Mouse (Mus musculus): ENCODE data around the gene Dusp22. TPM values are rescaled to one million over a fixed set of nuclear protein-coding genes. Genes with fewer than 3 reads are reported as not detected.

Gene Dusp22
- polyA plus RNA-seq, 1 experiment from 2014 or later = 16.1 TPM

- H3K4me1 ChIP-seq = no peaks in the 10 kb centered on the region
- no peak overlapping the region for H3K4me2 ChIP-seq (replicated peaks)
- no peak overlapping the region for H3K27ac ChIP-seq (replicated peaks)
- H3K27me3 ChIP-seq = no peaks in the 10 kb centered on the region
- H3K4me3 ChIP-seq = no peak overlapping the region
- no peak for ATAC-seq (ENCODE audit: low FRiP score, low read depth)
- H3K9ac ChIP-seq (replicated peaks) = no peak overlapping the region
- H3K36me3 ChIP-seq = no peaks in the 10 kb centered on the region
- WGBS = 87% methylated on average over 3 of the region's 3 CpGs
- no peaks in the 10 kb centered on the region for H3K9me3 ChIP-seq
Observed at GRCm38 (mm10) chr13:30682328-30682727, 22.5 kb downstream of the Dusp22 start.

DNA sequence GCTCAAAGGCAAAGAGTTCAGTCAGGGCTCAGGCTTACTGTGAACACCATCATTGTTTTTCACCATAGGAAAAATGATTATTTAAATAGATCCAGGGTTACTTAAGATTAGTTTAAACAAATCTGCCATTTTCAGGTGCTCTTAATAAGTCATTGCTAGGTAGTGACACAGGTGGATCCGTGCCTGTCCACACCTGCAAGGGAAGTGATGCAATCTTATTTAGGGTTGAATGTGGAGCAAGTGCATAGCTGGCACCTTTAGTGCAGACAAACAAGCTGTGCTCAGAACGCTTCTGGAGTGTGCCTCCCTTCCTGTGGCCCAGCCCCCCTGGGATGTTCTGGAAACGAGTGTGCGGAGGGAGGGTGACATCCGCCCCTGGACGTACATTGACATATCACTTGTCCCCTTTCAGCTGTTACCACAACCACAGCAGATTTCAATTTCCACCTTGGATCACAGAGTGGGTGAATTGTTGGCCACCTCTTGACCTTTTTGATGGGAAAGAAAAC lies 24.9 kb downstream of the Dusp22 start:
- Histone ChIP-seq H3K4me2 (replicated peaks) (no peak overlapping the region), H3K27me3 (no peaks in the 10 kb centered on the region), H3K4me3 (no peak overlapping the region), H3K9ac (replicated peaks) (no peak overlapping the region), H3K9me3 (no peaks in the 10 kb centered on the region), H3K36me3 (no peaks in the 10 kb centered on the region), H3K4me1 (no peaks in the 10 kb centered on the region), H3K27ac (replicated peaks) (no peak overlapping the region)
- WGBS = 72% methylated on average over 6 of the region's 6 CpGs
- ATAC-seq (ENCODE audit: low FRiP score, low read depth) = no peak

DNA sequence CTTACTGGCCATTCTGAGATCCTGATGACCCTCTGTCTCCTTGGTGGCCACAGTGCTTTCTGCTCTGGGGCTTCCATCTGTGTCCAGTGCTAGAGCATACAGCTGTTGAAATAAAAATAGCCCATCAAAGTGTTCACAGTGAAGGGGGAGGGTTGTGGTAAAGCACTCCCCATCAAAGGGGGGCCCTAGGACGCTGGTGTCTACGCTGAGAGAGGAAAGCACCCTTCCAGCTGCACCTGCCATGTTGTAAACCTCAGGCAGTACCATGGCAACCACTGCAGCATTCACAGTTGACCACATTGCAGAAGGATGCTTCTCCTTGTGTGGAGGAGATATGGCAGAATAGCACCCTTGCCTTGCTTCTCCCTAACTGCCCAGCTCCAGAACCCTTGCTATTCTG lies 26.2 kb downstream of the Dusp22 start:
- H3K4me1 ChIP-seq = no peaks in the 10 kb centered on the region
- no peak for ATAC-seq (ENCODE audit: low FRiP score, low read depth)
- H3K4me2 ChIP-seq (replicated peaks) = no peak overlapping the region
- no peak overlapping the region for H3K27ac ChIP-seq (replicated peaks)
- 88% methylated on average over 2 of the region's 2 CpGs for WGBS
- H3K4me3 ChIP-seq = no peak overlapping the region
- no peaks in the 10 kb centered on the region for H3K27me3 ChIP-seq
- no peak overlapping the region for H3K9ac ChIP-seq (replicated peaks)
- H3K9me3 ChIP-seq = no peaks in the 10 kb centered on the region
- H3K36me3 ChIP-seq = no peaks in the 10 kb centered on the region

DNA sequence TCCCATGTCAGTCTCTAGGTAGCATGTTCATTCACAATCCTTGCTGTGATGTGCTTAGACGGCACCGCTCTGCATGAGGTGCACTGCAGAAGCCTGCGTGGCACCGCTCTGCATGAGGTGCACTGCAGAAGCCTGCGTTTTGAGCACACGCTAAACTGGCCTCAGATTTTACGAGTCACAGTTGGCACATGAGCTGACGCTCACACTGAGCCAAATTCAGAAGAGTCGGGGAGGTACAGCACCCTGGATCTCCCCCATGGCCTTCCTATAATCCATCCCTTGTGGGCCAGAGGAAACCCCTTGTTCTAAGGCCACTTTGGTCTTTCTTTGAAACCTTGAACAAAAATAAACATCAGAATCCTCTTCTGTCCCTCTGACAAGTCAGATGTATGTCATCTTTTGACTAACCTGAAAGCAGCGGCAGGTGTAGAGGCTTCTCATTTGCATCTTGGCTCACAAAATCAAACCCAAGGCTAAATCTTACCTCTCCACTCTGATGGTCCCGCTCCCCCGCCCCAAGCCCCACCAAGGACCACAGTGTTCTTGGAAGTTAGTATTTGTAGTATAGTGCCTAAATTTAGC lies 28.3 kb downstream of the Dusp22 start:
- ATAC-seq (ENCODE audit: low FRiP score, low read depth) = no peak
- 90% methylated on average over 12 of the region's 12 CpGs for WGBS
- H3K27me3 ChIP-seq = no peaks in the 10 kb centered on the region
- no peaks in the 10 kb centered on the region for H3K36me3 ChIP-seq
- H3K4me3 ChIP-seq = no peak overlapping the region
- H3K9ac ChIP-seq (replicated peaks) = no peak overlapping the region
- H3K9me3 ChIP-seq = no peaks in the 10 kb centered on the region
- H3K27ac ChIP-seq (replicated peaks) = no peak overlapping the region
- no peak overlapping the region for H3K4me2 ChIP-seq (replicated peaks)
- H3K4me1 ChIP-seq = no peaks in the 10 kb centered on the region

DNA sequence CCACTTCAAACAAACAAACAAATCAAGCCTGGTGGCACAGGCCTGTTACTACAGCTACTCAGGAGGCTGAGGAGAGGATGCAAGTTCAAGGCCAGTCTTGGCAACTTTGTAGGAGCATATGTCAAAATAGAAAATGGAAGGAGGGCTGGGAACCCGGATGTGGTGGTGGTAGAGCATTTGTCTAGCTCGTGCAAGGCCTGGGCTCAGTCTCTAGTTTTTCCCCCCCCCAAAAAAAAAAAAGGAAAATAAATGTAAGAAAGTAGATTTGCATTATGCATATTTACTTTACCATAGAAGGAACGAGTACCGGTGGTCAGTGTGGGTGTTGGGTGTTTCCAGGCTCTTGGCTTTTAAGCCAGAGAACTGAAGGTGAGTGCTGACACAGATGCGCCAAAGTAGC lies 29.7 kb downstream of the Dusp22 start:
- no peak overlapping the region for H3K9ac ChIP-seq (replicated peaks)
- no peaks in the 10 kb centered on the region for H3K9me3 ChIP-seq
- no peak overlapping the region for H3K27ac ChIP-seq (replicated peaks)
- H3K4me3 ChIP-seq = no peak overlapping the region
- no peaks in the 10 kb centered on the region for H3K4me1 ChIP-seq
- ATAC-seq (ENCODE audit: low FRiP score, low read depth) = no peak
- H3K4me2 ChIP-seq (replicated peaks) = no peak overlapping the region
- H3K27me3 ChIP-seq = no peaks in the 10 kb centered on the region
- H3K36me3 ChIP-seq = no peaks in the 10 kb centered on the region
- 92% methylated on average over 5 of the region's 5 CpGs for WGBS

- Histone ChIP-seq H3K4me2 (replicated peaks) (no peak overlapping the region), H3K9ac (replicated peaks) (no peak overlapping the region), H3K27me3 (no peaks in the 10 kb centered on the region), H3K4me3 (no peak overlapping the region), H3K36me3 (no peaks in the 10 kb centered on the region), H3K27ac (replicated peaks) (no peak overlapping the region), H3K4me1 (no peaks in the 10 kb centered on the region), H3K9me3 (no peaks in the 10 kb centered on the region)
- 91% methylated on average over 9 of the region's 9 CpGs for WGBS
- no peak for ATAC-seq (ENCODE audit: low FRiP score, low read depth)
Observed at GRCm38 (mm10) chr13:30691441-30692292, 31.9 kb downstream of the Dusp22 start.

DNA sequence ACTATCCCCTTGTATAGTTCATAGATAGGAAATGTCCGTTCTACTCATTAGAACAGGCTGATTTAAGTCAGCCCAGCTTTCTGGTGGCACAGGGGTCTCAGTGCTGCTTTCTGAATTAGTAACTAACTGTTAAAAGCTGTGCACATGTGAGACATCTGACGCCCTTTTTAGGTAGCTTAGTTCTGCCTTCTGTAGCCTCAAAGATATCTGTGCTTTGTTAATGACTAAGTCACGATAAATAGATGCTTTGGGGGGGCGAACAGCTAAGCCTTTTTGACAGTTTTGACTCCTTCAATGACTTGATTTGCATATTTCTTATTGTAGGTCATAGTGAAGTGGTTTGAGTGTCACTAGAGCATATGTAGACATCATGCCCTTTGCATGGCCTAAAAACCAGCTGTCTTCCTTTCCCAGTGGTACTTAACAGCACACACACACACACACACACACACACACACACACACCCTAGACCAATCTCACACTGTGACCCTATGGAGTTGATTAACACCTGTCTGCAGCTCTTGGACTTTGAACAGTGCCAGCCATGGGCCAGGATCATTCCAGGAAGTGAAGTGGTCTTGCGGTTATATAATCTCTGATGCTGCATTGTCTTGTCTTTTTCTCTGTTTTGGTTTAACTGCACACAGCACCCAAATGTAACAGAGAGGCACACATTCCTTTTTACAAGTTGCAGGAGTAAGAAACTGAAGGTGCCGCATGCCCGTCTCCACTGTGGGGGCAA lies 33.0 kb downstream of the Dusp22 start:
- Histone ChIP-seq H3K27ac (replicated peaks) (no peak overlapping the region), H3K4me1 (no peaks in the 10 kb centered on the region), H3K9me3 (no peaks in the 10 kb centered on the region), H3K27me3 (no peaks in the 10 kb centered on the region), H3K36me3 (no peaks in the 10 kb centered on the region), H3K9ac (replicated peaks) (no peak overlapping the region), H3K4me3 (no peak overlapping the region), H3K4me2 (replicated peaks) (no peak overlapping the region)
- no peak for ATAC-seq (ENCODE audit: low FRiP score, low read depth)
- WGBS = 82% methylated on average over 7 of the region's 7 CpGs

GRCm38 (mm10) chr13:30695232-30695631 lies 35.4 kb downstream of the Dusp22 start:
- H3K4me3 ChIP-seq = no peak overlapping the region
- 68% methylated on average over 1 of the region's 1 CpGs for WGBS
- ATAC-seq (ENCODE audit: low FRiP score, low read depth) = no peak
- no peak overlapping the region for H3K4me2 ChIP-seq (replicated peaks)
- H3K27me3 ChIP-seq = no peaks in the 10 kb centered on the region
- H3K36me3 ChIP-seq = no peaks in the 10 kb centered on the region
- H3K4me1 ChIP-seq = no peaks in the 10 kb centered on the region
- H3K9ac ChIP-seq (replicated peaks) = no peak overlapping the region
- no peak overlapping the region for H3K27ac ChIP-seq (replicated peaks)
- H3K9me3 ChIP-seq = no peaks in the 10 kb centered on the region

GRCm38 (mm10) chr13:30695890-30696289 lies 36.1 kb downstream of the Dusp22 start:
- H3K4me2 ChIP-seq (replicated peaks) = no peak overlapping the region
- H3K9ac ChIP-seq (replicated peaks) = no peak overlapping the region
- H3K4me1 ChIP-seq = no peaks in the 10 kb centered on the region
- no peaks in the 10 kb centered on the region for H3K27me3 ChIP-seq
- H3K9me3 ChIP-seq = no peaks in the 10 kb centered on the region
- 79% methylated on average over 2 of the region's 2 CpGs for WGBS
- H3K27ac ChIP-seq (replicated peaks) = no peak overlapping the region
- no peaks in the 10 kb centered on the region for H3K36me3 ChIP-seq
- no peak for ATAC-seq (ENCODE audit: low FRiP score, low read depth)
- no peak overlapping the region for H3K4me3 ChIP-seq

GRCm38 (mm10) chr13:30697880-30698279 lies 38.1 kb downstream of the Dusp22 start:
- ATAC-seq (ENCODE audit: low FRiP score, low read depth) = no peak
- no peaks in the 10 kb centered on the region for H3K27me3 ChIP-seq
- H3K4me1 ChIP-seq = no peaks in the 10 kb centered on the region
- 93% methylated on average over 5 of the region's 5 CpGs for WGBS
- H3K36me3 ChIP-seq = no peaks in the 10 kb centered on the region
- H3K4me2 ChIP-seq (replicated peaks) = no peak overlapping the region
- H3K9me3 ChIP-seq = no peaks in the 10 kb centered on the region
- H3K4me3 ChIP-seq = no peak overlapping the region
- no peak overlapping the region for H3K9ac ChIP-seq (replicated peaks)
- H3K27ac ChIP-seq (replicated peaks) = no peak overlapping the region

- H3K36me3 ChIP-seq = no peaks in the 10 kb centered on the region
- no peak overlapping the region for H3K9ac ChIP-seq (replicated peaks)
- no peaks in the 10 kb centered on the region for H3K9me3 ChIP-seq
- H3K27ac ChIP-seq (replicated peaks) = no peak overlapping the region
- H3K4me2 ChIP-seq (replicated peaks) = no peak overlapping the region
- WGBS = 92% methylated on average over 5 of the region's 5 CpGs
- no peaks in the 10 kb centered on the region for H3K4me1 ChIP-seq
- no peak for ATAC-seq (ENCODE audit: low FRiP score, low read depth)
- H3K27me3 ChIP-seq = no peaks in the 10 kb centered on the region
- no peak overlapping the region for H3K4me3 ChIP-seq
Observed at GRCm38 (mm10) chr13:30702695-30703094, 42.9 kb downstream of the Dusp22 start.
